Mouse (Mus musculus) forebrain, embryonic 12.5 days (tissue): ENCODE data around the gene Igf2r. TPM values are rescaled to one million over a fixed set of nuclear protein-coding genes. Genes with fewer than 3 reads are reported as not detected.
A peak's percentile ranks its signal among the peaks of the same experiment; 100 is the strongest.

ENCODE experiments used
- ATAC-seq: fragments of 200-750 bp; cut with Nextera tagmentation; 2 replicates; pipeline ENCODE4 v1.8.0; 2017; ENCODE audit warnings: moderate TSS enrichment; ENCODE audit not compliant: low FRiP score
- H3K27ac ChIP-seq: fragments of 300-500 bp; sonication (generic); 2 replicates; pipeline ENCODE4 v1.5.1; 2016; ENCODE audit warnings: mild to moderate bottlenecking
- H3K27me3 ChIP-seq: fragments of 300-500 bp; sonication (generic); 2 replicates; pipeline ENCODE4 v1.6.1; 2016; ENCODE audit warnings: mild to moderate bottlenecking
- H3K36me3 ChIP-seq: fragments of 300-500 bp; sonication (generic); replicated peaks from 2 replicates; pipeline ENCODE4 v1.6.1; 2016; ENCODE audit warnings: mild to moderate bottlenecking
- H3K4me1 ChIP-seq: fragments of 300-500 bp; sonication (generic); 2 replicates; pipeline ENCODE4 v1.6.1; 2016
- H3K4me2 ChIP-seq: fragments of 300-500 bp; sonication (generic); 2 replicates; pipeline ENCODE4 v1.6.1; 2016; ENCODE audit warnings: mild to moderate bottlenecking, moderate library complexity
- H3K4me3 ChIP-seq: fragments of 300-500 bp; sonication (generic); replicated peaks from 2 replicates; pipeline ENCODE4 v1.5.1; 2016; ENCODE audit warnings: mild to moderate bottlenecking
- H3K9ac ChIP-seq: fragments of 300-500 bp; sonication (generic); 2 replicates; pipeline ENCODE4 v1.6.1; 2016; ENCODE audit warnings: mild to moderate bottlenecking
- H3K9me3 ChIP-seq: fragments of 300-500 bp; sonication (generic); 2 replicates; pipeline ENCODE4 v1.6.1; 2016
- WGBS: fragments of 180-500 bp; shearing (Covaris S2); methylation state at CpG from one replicate; pipeline ENCODE4 v1.1.7; 2016; 5-methylcytosine and 5-hydroxymethylcytosine counted together
- polyA plus RNA-seq: library from polyadenylated mRNA; unstranded; fragments of >200 nt; fragmentation: Nextera tagmentation; extraction: Ambion mirVana; gene quantifications from 2 replicates; pipeline ENCODE4 v1.2.1, GENCODE M21; 2016

The Igf2r gene
- polyA plus RNA-seq: 22.7 TPM in 2 replicates

DNA sequence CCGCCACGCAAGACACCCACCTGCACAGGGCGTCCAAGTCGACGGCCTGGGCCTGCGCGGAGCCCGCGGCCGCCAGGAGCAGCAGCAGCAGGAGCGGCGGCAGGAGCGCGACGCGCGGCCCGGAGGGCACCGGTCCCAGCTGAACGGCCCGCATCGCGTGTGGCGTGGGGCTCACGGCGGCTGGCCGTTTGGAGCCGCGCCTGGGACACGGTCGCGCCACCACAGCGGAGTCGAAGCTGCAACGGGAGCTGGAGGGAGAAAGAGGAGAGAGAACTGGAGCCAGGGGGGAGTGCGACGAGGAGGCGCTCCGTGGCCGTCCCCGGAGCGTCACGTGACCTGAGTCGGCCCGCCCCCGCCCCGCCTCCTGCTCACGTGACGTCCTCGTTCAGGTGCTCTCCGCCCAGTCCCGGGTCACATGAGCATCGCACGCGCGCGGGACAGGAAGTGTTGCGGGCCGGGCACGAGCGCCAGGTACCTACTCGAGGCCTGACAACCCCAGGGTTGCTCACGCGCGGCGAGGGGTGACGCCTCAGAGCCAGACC lies at the start of gene Igf2r:
TSS of gene Igf2r (minus strand) at position 285 of the 542 bp plus-strand sequence.
- peak within 1 kb of the TSS; percentile 75 for H3K27ac ChIP-seq
- H3K4me2 ChIP-seq: peak within 1 kb of the TSS; percentile 85
- H3K27me3 ChIP-seq: no peaks in the 10 kb centered on the region; the same call in 1 of the 2 replicates
- H3K4me1 ChIP-seq: peaks cover 34% of the 10 kb centered on the region
- H3K4me3 ChIP-seq: peak within 1 kb of the TSS; percentile 94
- H3K36me3 ChIP-seq: peaks cover 3% of the 10 kb centered on the region; the same call in 1 of the 2 replicates
- peak; percentile 94 for ATAC-seq
- H3K9me3 ChIP-seq: no peaks in the 10 kb centered on the region
- 3% methylated on average over 67 of the region's 67 CpGs for WGBS
- peak within 1 kb of the TSS; percentile 92 for H3K9ac ChIP-seq

GRCm38 (mm10) chr17:12815885-12816284 lies 46.4 kb upstream of the Igf2r start:
- no peak for ATAC-seq
- no peaks in the 10 kb centered on the region for H3K36me3 ChIP-seq
- H3K9me3 ChIP-seq: no peaks in the 10 kb centered on the region; the same call in 1 of the 2 replicates
- no peaks in the 10 kb centered on the region for H3K4me1 ChIP-seq
- 86% methylated on average over 4 of the region's 4 CpGs for WGBS
- H3K4me3 ChIP-seq: no peak overlapping the region
- H3K27ac ChIP-seq: no peak overlapping the region
- no peak overlapping the region for H3K4me2 ChIP-seq
- H3K9ac ChIP-seq: no peak overlapping the region
- no peaks in the 10 kb centered on the region for H3K27me3 ChIP-seq

- H3K9me3 ChIP-seq: no peaks in the 10 kb centered on the region
- no peak overlapping the region for H3K27ac ChIP-seq
- H3K4me1 ChIP-seq: peaks cover 4% of the 10 kb centered on the region; the same call in 1 of the 2 replicates
- no peaks in the 10 kb centered on the region for H3K36me3 ChIP-seq
- no peak for ATAC-seq
- H3K9ac ChIP-seq: no peak overlapping the region
- H3K4me2 ChIP-seq: no peak overlapping the region
- WGBS: 95% methylated on average over 3 of the region's 3 CpGs
- no peak overlapping the region for H3K4me3 ChIP-seq
- no peaks in the 10 kb centered on the region for H3K27me3 ChIP-seq
These were observed 45.0 kb upstream of the Igf2r start for GRCm38 (mm10) chr17:12814502-12814901.

DNA sequence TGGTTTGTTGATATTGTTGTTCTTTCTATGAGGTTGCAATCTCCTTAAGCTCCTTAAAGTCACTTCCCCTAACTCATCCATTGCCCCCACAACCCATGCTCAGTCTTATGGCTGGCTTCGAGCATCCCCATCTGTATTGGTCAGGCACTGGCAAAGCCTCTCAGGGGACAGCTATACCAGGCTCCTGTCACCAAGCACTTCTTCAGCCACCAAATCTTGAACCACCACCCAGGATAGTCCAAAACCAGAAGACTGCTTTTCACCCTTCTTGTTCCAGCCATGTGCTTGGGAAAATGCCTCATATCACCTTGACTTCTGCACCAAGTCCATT lies 41.5 kb upstream of the Igf2r start:
- no peak overlapping the region for H3K4me2 ChIP-seq
- no peak overlapping the region for H3K9ac ChIP-seq
- no peaks in the 10 kb centered on the region for H3K36me3 ChIP-seq
- 0 out of 2 replicates have a peak, but pooled peaks have one; percentile 11 for ATAC-seq
- WGBS: 95% methylated on average over 1 of the region's 1 CpGs
- H3K27me3 ChIP-seq: no peaks in the 10 kb centered on the region
- no peaks in the 10 kb centered on the region for H3K9me3 ChIP-seq
- peaks cover 4% of the 10 kb centered on the region; the same call in 1 of the 2 replicates for H3K4me1 ChIP-seq
- H3K4me3 ChIP-seq: no peak overlapping the region
- H3K27ac ChIP-seq: no peak overlapping the region

- H3K9me3 ChIP-seq: no peaks in the 10 kb centered on the region
- 27% methylated on average over 14 of the region's 14 CpGs for WGBS
- no peak overlapping the region for H3K4me3 ChIP-seq
- H3K9ac ChIP-seq: peak overlapping the region; percentile 17; the same call in 1 of the 2 replicates
- H3K4me1 ChIP-seq: peaks cover 4% of the 10 kb centered on the region; the same call in 1 of the 2 replicates
- ATAC-seq: peak; percentile 90
- H3K27ac ChIP-seq: no peak overlapping the region
- H3K4me2 ChIP-seq: no peak overlapping the region
- H3K27me3 ChIP-seq: no peaks in the 10 kb centered on the region
- H3K36me3 ChIP-seq: no peaks in the 10 kb centered on the region
These were observed 40.9 kb upstream of the Igf2r start for GRCm38 (mm10) chr17:12810103-12810972.

DNA sequence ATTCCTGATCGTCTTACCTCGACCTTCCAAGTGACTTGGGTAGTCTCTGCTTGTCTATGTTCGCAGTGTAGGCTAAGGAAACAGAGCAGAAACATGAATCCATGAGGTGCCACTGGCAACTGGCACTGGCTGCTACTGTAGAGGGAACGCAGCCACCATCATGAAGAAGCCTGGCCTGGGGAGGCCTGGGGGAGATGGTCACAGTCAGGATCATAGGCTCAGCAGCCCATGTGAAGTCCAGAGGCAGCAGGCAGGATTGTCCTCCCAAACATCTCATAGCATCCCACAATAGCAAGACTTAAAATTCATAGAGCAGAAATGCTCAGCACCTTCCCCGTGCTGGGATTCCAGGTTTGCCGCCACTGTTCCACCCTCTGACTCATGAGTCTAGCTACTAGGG lies 39.4 kb upstream of the Igf2r start:
- no peak overlapping the region for H3K9ac ChIP-seq
- H3K4me2 ChIP-seq: no peak overlapping the region
- peaks cover 4% of the 10 kb centered on the region; the same call in 1 of the 2 replicates for H3K4me1 ChIP-seq
- no peaks in the 10 kb centered on the region for H3K9me3 ChIP-seq
- no peak overlapping the region for H3K4me3 ChIP-seq
- H3K36me3 ChIP-seq: no peaks in the 10 kb centered on the region
- no peak overlapping the region for H3K27ac ChIP-seq
- no peaks in the 10 kb centered on the region for H3K27me3 ChIP-seq
- 94% methylated on average over 6 of the region's 6 CpGs for WGBS
- no peak for ATAC-seq

DNA sequence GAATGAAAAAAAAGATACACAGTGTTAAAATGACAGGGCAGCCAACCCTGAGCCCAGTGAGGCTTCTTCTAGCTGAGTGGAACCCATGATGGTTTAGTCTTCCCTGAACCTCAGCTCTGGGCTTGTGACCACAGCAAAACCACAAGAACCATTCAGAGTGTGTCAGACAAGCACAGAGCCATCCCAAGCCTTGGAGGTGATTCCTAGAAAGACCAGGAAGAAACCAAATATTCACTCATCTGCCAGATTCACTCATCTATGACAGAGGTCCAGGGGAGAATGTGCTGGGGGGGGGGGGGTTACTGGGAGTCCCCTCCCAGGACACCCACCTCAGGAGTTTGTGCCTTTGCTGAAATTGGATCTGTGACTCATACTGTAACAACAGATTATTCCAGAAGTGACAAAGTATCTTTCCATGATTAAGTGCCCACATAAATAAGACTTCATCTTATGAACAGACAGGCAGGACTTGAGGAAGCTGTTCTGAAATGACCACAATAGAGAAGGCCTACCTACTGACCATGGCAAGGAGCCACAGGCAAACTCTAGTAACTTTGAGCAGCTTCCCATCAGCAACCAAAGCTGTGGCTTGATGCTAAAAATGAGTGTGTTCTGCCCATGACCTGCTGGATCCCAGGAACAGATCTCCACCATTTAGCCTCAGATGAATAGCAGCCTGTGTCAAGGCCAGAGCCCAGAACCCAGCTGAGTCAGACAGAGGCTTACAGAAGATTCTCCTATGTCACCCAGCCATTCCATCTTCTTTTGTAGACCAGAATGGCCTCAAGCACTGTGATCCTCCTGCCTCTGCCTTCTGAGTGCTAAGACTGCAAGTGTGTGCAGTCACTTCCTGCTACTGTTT lies 35.4 kb upstream of the Igf2r start:
- H3K9me3 ChIP-seq: no peaks in the 10 kb centered on the region
- H3K4me3 ChIP-seq: no peak overlapping the region
- H3K27me3 ChIP-seq: no peaks in the 10 kb centered on the region
- no peaks in the 10 kb centered on the region for H3K4me1 ChIP-seq
- H3K4me2 ChIP-seq: no peak overlapping the region
- H3K27ac ChIP-seq: no peak overlapping the region
- no peaks in the 10 kb centered on the region for H3K36me3 ChIP-seq
- H3K9ac ChIP-seq: no peak overlapping the region
- no peak for ATAC-seq

GRCm38 (mm10) chr17:12801861-12802540 lies 32.5 kb upstream of the Igf2r start:
- no peak for ATAC-seq
- no peaks in the 10 kb centered on the region for H3K9me3 ChIP-seq
- 66% methylated on average over 9 of the region's 9 CpGs for WGBS
- no peaks in the 10 kb centered on the region for H3K27me3 ChIP-seq
- H3K9ac ChIP-seq: no peak overlapping the region
- no peak overlapping the region for H3K4me2 ChIP-seq
- no peak overlapping the region for H3K27ac ChIP-seq
- H3K36me3 ChIP-seq: no peaks in the 10 kb centered on the region
- no peaks in the 10 kb centered on the region for H3K4me1 ChIP-seq
- H3K4me3 ChIP-seq: no peak overlapping the region

- 87% methylated on average over 12 of the region's 12 CpGs for WGBS
- H3K9ac ChIP-seq: no peak overlapping the region
- H3K36me3 ChIP-seq: no peaks in the 10 kb centered on the region
- no peak for ATAC-seq
- no peak overlapping the region for H3K27ac ChIP-seq
- no peak overlapping the region for H3K4me2 ChIP-seq
- H3K27me3 ChIP-seq: no peaks in the 10 kb centered on the region
- no peak overlapping the region for H3K4me3 ChIP-seq
- H3K4me1 ChIP-seq: no peaks in the 10 kb centered on the region
- no peaks in the 10 kb centered on the region for H3K9me3 ChIP-seq
These were observed 30.2 kb upstream of the Igf2r start for GRCm38 (mm10) chr17:12799368-12800275.

DNA sequence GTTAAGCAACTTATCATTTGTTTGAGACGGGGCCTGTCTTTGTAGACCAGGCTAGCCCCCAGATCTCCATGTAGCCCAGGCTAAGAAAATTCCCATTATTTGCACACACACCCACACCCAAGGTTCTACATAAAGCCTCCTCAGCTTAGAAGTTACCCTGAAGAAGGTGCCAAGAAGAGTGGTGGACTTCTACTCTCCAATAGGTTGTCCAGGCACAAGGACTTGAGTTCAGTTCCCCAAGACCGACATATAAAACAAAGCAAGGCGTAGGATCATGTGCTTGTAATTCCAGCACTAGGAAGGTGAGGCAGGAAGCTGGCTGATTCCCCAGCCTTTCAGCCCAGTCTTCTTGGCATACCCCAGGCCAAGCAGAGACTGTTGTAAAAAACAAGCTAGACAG lies 29.1 kb upstream of the Igf2r start:
- Histone ChIP-seq H3K36me3 (no peaks in the 10 kb centered on the region), H3K27me3 (no peaks in the 10 kb centered on the region), H3K9ac (no peak overlapping the region), H3K4me2 (no peak overlapping the region), H3K4me3 (no peak overlapping the region), H3K27ac (no peak overlapping the region), H3K9me3 (no peaks in the 10 kb centered on the region), H3K4me1 (no peaks in the 10 kb centered on the region)
- WGBS: 99% methylated on average over 3 of the region's 3 CpGs
- ATAC-seq: no peak

GRCm38 (mm10) chr17:12797427-12798029 lies 28.1 kb upstream of the Igf2r start:
- H3K9ac ChIP-seq: no peak overlapping the region
- no peaks in the 10 kb centered on the region for H3K27me3 ChIP-seq
- ATAC-seq: no peak
- no peak overlapping the region for H3K27ac ChIP-seq
- H3K4me2 ChIP-seq: no peak overlapping the region
- H3K9me3 ChIP-seq: no peaks in the 10 kb centered on the region
- WGBS: 78% methylated on average over 3 of the region's 3 CpGs
- no peaks in the 10 kb centered on the region for H3K4me1 ChIP-seq
- H3K36me3 ChIP-seq: no peaks in the 10 kb centered on the region
- H3K4me3 ChIP-seq: no peak overlapping the region
